Mouse (Mus musculus): Measurements from ENCODE around the gene Vwa3a. TPM values are rescaled to one million over a fixed set of nuclear protein-coding genes. Genes with fewer than 3 reads are reported as not detected.
A peak's percentile ranks its signal among the peaks of the same experiment; 100 is the strongest.

Gene Vwa3a
- 2.4 and 3.3 TPM in 2 replicates for polyA plus RNA-seq (2015; fragmentation: Nextera tagmentation; extraction: Ambion mirVana)

DNA sequence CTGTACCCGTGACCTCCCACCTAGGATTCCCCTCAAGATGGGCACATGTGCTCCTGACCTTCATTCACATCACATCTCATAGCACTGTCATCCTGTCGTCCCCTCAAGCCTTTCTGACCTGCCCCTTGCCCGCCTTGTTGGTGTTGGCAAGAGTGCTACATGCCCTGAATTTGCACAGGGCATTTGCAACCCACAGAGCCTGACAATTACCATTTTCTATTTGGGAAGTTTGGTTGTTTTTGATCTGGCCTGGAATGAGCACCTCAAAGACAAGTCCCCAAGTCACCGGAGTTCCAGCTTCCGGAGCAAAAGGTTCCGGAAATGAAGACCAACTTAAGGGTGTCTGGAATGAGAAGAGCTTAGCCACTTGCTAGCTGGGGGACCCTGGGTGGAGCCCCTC, at the start of gene Vwa3a:
TSS of gene Vwa3a (plus strand) at position 301 of the 400 bp plus-strand sequence.
- H3K36me3 ChIP-seq (ENCODE audit: insufficient read depth, low read length) = no peaks in the 10 kb centered on the region
- no peaks in the 10 kb centered on the region for H3K9me3 ChIP-seq (ENCODE audit: low read length)
- H3K4me2 ChIP-seq (replicated peaks; ENCODE audit: low read depth, low read length) = no peak within 1 kb of the TSS
- no peak within 1 kb of the TSS for H3K4me3 ChIP-seq (ENCODE audit: low read depth, low read length)
- DNase-seq (ENCODE audit: low spot score) = no peak
- 0 out of 2 replicates have a peak, but pooled peaks cover 5% of the 10 kb centered on the region for H3K4me1 ChIP-seq (ENCODE audit: insufficient read depth, low read depth, low read length)
- WGBS = 53% methylated on average over 6 of the region's 6 CpGs
- H3K9ac ChIP-seq (replicated peaks; ENCODE audit: low read depth) = no peak within 1 kb of the TSS
- no peaks in the 10 kb centered on the region for H3K27me3 ChIP-seq (replicated peaks; ENCODE audit: insufficient read depth, low read length)
- no peak for ATAC-seq
- no peak for TF ChIP-seq CTCF (IDR thresholded peaks at IDR 0.05)
- TF ChIP-seq EP300 (IDR thresholded peaks at IDR 0.05) = no peak
- H3K27ac ChIP-seq (ENCODE audit: low read length) = no peak within 1 kb of the TSS

DNA sequence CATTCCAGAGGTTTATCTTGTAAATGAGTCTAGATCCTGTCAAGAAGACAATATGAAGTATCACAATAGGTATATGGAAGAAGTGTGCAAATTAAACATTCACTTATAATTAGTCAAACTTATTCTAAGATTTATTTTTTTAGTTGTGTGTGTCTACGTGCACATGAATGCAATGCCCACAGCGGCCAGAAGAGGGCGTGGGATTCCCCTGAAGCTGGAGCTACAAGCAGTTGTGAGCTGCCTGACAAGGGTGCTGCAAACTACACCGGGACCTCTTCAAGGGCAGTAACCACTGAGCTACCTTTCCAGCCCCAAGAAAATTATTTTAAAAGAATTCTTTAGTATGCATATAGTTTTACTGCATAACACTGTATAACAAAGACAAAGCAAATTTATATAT, 48.5 kb upstream of the Vwa3a start:
- no peak for ATAC-seq
- 69% methylated on average over 4 of the region's 4 CpGs for WGBS
- H3K4me2 ChIP-seq (replicated peaks; ENCODE audit: low read depth, low read length) = no peak overlapping the region

DNA sequence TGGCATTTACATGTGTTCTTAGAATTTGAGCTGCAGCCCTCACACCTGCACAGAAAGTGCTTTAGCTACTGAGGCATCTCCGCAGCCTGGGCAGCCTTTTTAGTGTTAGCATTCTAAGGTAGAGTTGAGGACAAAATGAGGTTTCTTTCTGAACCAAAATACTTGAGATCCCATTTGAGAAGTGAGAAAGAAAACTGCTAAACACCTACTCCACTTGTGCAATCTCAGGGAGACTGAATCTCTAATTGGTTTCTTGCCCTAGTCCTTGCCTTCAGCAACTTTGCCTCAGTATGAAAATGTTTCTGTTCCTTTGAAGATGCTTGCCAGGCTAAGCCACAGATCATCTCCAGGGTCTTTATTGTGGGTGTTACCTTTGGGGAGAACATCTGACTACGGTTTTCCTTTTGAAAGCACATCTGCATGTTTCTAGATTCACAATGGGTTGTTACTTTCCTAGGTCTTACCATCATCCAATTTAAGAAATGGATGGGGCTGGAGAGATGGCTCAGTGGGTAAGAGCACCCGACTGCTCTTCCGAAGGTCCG, 45.2 kb upstream of the Vwa3a start:
- no peak for TF ChIP-seq EP300 (IDR thresholded peaks at IDR 0.05)
- TF ChIP-seq CTCF (IDR thresholded peaks at IDR 0.05) = no peak
- 97% methylated on average over 5 of the region's 5 CpGs for WGBS
- H3K9me3 ChIP-seq (ENCODE audit: low read length) = no peaks in the 10 kb centered on the region
- no peaks in the 10 kb centered on the region for H3K4me1 ChIP-seq (ENCODE audit: insufficient read depth, low read depth, low read length)
- ATAC-seq (no peak), DNase-seq (ENCODE audit: low spot score) (no peak)
- H3K36me3 ChIP-seq (ENCODE audit: insufficient read depth, low read length) = no peaks in the 10 kb centered on the region
- no peak overlapping the region for H3K27ac ChIP-seq (ENCODE audit: low read length)
- H3K9ac ChIP-seq (replicated peaks; ENCODE audit: low read depth) = no peak overlapping the region
- H3K27me3 ChIP-seq (replicated peaks; ENCODE audit: insufficient read depth, low read length) = no peaks in the 10 kb centered on the region
- H3K4me2 ChIP-seq (replicated peaks; ENCODE audit: low read depth, low read length) = no peak overlapping the region
- no peak overlapping the region for H3K4me3 ChIP-seq (ENCODE audit: low read depth, low read length)

More for the DNA sequence above, 48.5 kb upstream of the Vwa3a start:
- Histone ChIP-seq H3K4me3 (ENCODE audit: low read depth, low read length) (no peak overlapping the region), H3K27ac (ENCODE audit: low read length) (no peak overlapping the region), H3K4me1 (ENCODE audit: insufficient read depth, low read depth, low read length) (no peaks in the 10 kb centered on the region), H3K36me3 (ENCODE audit: insufficient read depth, low read length) (no peaks in the 10 kb centered on the region), H3K27me3 (replicated peaks; ENCODE audit: insufficient read depth, low read length) (no peaks in the 10 kb centered on the region), H3K9ac (replicated peaks; ENCODE audit: low read depth) (no peak overlapping the region), H3K9me3 (ENCODE audit: low read length) (no peaks in the 10 kb centered on the region)
- DNase-seq (ENCODE audit: low spot score) = no peak
- TF ChIP-seq EP300 (IDR thresholded peaks at IDR 0.05) = no peak
- TF ChIP-seq CTCF (IDR thresholded peaks at IDR 0.05) = peak; percentile 40; the same call in 1 of the 2 replicates

DNA sequence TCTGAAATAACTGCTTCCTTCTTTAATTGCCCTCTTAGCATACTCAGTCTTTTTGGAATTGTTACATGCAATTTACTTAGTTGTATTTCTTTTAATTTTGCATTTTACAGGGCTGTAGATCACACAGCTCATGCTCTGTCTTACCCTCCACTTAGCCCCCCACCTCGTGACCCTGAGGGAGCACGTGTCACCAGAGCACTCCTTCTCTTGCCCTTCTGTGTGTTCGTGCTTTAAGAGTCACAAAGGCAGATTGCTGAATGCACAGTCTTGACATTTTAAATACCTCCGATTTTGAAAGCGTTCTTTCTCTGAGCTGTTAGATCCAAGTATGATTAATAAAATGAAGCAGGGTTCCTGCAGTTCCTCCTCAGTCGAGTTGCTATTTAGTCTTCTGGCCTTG, 43.9 kb upstream of the Vwa3a start:
- ATAC-seq (no peak), DNase-seq (ENCODE audit: low spot score) (no peak)
- no peaks in the 10 kb centered on the region for H3K4me1 ChIP-seq (ENCODE audit: insufficient read depth, low read depth, low read length)
- 38% methylated on average over 6 of the region's 6 CpGs for WGBS
- no peak overlapping the region for H3K9ac ChIP-seq (replicated peaks; ENCODE audit: low read depth)
- no peaks in the 10 kb centered on the region for H3K27me3 ChIP-seq (replicated peaks; ENCODE audit: insufficient read depth, low read length)
- no peak overlapping the region for H3K4me3 ChIP-seq (ENCODE audit: low read depth, low read length)
- H3K36me3 ChIP-seq (ENCODE audit: insufficient read depth, low read length) = no peaks in the 10 kb centered on the region
- TF ChIP-seq EP300 (IDR thresholded peaks at IDR 0.05) (no peak), CTCF (IDR thresholded peaks at IDR 0.05) (no peak)
- no peaks in the 10 kb centered on the region for H3K9me3 ChIP-seq (ENCODE audit: low read length)
- H3K4me2 ChIP-seq (replicated peaks; ENCODE audit: low read depth, low read length) = no peak overlapping the region
- H3K27ac ChIP-seq (ENCODE audit: low read length) = no peak overlapping the region

DNA sequence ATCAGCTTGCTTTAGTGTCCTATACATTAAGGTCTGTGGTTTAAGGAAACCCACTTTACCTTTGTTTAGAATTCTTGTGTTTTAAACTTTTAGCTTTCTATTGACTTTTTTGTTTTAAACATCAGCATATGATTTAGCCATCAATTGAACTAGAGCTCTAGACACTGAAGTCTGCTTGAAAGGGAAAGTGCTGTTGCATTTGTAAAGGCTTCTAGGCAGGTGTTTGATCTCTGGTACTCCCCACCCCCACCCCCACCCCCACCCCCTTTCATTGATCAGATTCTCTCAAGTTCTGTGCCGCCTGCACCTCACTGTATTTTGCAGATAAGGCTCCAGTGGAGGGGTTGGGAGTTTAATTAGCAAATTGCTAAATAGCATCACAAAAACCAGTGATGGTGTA, 43.5 kb upstream of the Vwa3a start:
- no peak for ATAC-seq
- Histone ChIP-seq H3K27ac (ENCODE audit: low read length) (no peak overlapping the region), H3K36me3 (ENCODE audit: insufficient read depth, low read length) (no peaks in the 10 kb centered on the region), H3K9me3 (ENCODE audit: low read length) (no peaks in the 10 kb centered on the region), H3K4me3 (ENCODE audit: low read depth, low read length) (no peak overlapping the region), H3K9ac (replicated peaks; ENCODE audit: low read depth) (no peak overlapping the region), H3K4me1 (ENCODE audit: insufficient read depth, low read depth, low read length) (no peaks in the 10 kb centered on the region), H3K27me3 (replicated peaks; ENCODE audit: insufficient read depth, low read length) (no peaks in the 10 kb centered on the region), H3K4me2 (replicated peaks; ENCODE audit: low read depth, low read length) (no peak overlapping the region)
- TF ChIP-seq EP300 (IDR thresholded peaks at IDR 0.05) (no peak), CTCF (IDR thresholded peaks at IDR 0.05) (no peak)
- DNase-seq (ENCODE audit: low spot score) = no peak
- 81% methylated on average over 1 of the region's 1 CpGs for WGBS

DNA sequence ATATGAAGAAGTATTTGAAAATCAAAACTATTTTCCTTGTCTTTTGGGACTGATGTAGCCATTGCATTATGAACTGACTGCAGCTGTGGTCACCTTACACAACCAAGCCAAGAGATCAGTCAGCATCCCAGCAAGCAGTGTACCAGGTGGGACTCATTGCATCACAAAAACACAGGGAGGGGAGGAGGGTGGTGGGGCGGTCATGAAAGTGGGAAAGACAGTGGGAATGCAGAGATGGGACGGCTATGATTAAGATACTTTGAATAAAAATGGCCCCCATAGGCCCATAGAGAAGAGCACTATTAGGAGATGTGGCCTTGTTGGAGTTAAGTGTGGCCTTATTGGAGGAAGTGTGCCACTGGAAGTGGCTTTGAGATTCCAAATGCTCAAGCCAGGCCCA, 42.8 kb upstream of the Vwa3a start:
- Histone ChIP-seq H3K36me3 (ENCODE audit: insufficient read depth, low read length) (no peaks in the 10 kb centered on the region), H3K9me3 (ENCODE audit: low read length) (no peaks in the 10 kb centered on the region), H3K4me3 (ENCODE audit: low read depth, low read length) (no peak overlapping the region), H3K4me2 (replicated peaks; ENCODE audit: low read depth, low read length) (no peak overlapping the region), H3K27ac (ENCODE audit: low read length) (no peak overlapping the region), H3K4me1 (ENCODE audit: insufficient read depth, low read depth, low read length) (no peaks in the 10 kb centered on the region), H3K9ac (replicated peaks; ENCODE audit: low read depth) (no peak overlapping the region), H3K27me3 (replicated peaks; ENCODE audit: insufficient read depth, low read length) (no peaks in the 10 kb centered on the region)
- ATAC-seq (no peak), DNase-seq (ENCODE audit: low spot score) (no peak)
- TF ChIP-seq EP300 (IDR thresholded peaks at IDR 0.05) = no peak
- TF ChIP-seq CTCF (IDR thresholded peaks at IDR 0.05) = no peak
- WGBS = 90% methylated on average over 2 of the region's 2 CpGs

DNA sequence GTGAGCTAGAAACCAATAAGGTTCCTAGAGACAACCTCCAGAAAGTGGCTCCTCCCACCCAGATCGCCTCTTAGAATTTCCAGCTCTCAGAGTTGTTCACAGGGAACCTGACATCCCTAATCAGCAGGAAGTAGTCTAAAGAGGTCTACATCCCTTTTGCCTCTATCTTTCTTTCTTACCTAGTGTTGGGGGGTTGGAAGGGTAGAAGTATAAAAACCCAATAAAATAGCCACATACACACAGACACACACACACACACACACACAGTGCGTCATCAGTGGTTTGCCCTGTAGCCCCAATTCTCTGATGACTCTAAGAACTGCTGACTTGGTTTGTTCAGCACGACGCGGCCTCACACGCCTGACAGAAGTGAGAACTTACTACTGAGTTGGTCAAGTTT, 39.5 kb upstream of the Vwa3a start:
- H3K36me3 ChIP-seq (ENCODE audit: insufficient read depth, low read length) = no peaks in the 10 kb centered on the region
- DNase-seq (ENCODE audit: low spot score) = no peak
- no peak overlapping the region for H3K9ac ChIP-seq (replicated peaks; ENCODE audit: low read depth)
- H3K9me3 ChIP-seq (ENCODE audit: low read length) = no peaks in the 10 kb centered on the region
- TF ChIP-seq CTCF (IDR thresholded peaks at IDR 0.05) (no peak), EP300 (IDR thresholded peaks at IDR 0.05) (no peak)
- WGBS = 91% methylated on average over 6 of the region's 6 CpGs
- H3K27ac ChIP-seq (ENCODE audit: low read length) = no peak overlapping the region
- no peak for ATAC-seq
- no peaks in the 10 kb centered on the region for H3K4me1 ChIP-seq (ENCODE audit: insufficient read depth, low read depth, low read length)
- H3K27me3 ChIP-seq (replicated peaks; ENCODE audit: insufficient read depth, low read length) = no peaks in the 10 kb centered on the region
- H3K4me3 ChIP-seq (ENCODE audit: low read depth, low read length) = no peak overlapping the region
- H3K4me2 ChIP-seq (replicated peaks; ENCODE audit: low read depth, low read length) = no peak overlapping the region

All from lung, postnatal 0 days (tissue).